Mouse (Mus musculus): ENCODE measurements around the gene Flt3l.
"Not testable (repeated sequence)": the region's sequence is repeated elsewhere in the genome, so short reads cannot be mapped to it uniquely, and the experiment has no call there.

Flt3l gene

GRCm38 (mm10) chr7:45163735-45164490 is 27.7 kb upstream of the Flt3l start, which contains the start of gene Slc17a7:
Gene Slc17a7 (plus strand): TSS chr7:45163949.
- peak; percentile 5; the same call in 1 of the 2 replicates for ATAC-seq (ENCODE audit: insufficient number of reproducible peaks, low FRiP score, low TSS enrichment)

- ATAC-seq (ENCODE audit: insufficient number of reproducible peaks, low FRiP score, low TSS enrichment): no peak
Observed at GRCm38 (mm10) chr7:45162996-45163615, 26.9 kb upstream of the Flt3l start.

- peak; percentile 1; the same call in 1 of the 2 replicates for ATAC-seq (ENCODE audit: insufficient number of reproducible peaks, low FRiP score, low TSS enrichment)
Observed at GRCm38 (mm10) chr7:45162551-45162950, 26.3 kb upstream of the Flt3l start.

GRCm38 (mm10) chr7:45161612-45162473 is 25.6 kb upstream of the Flt3l start:
- ATAC-seq (ENCODE audit: insufficient number of reproducible peaks, low FRiP score, low TSS enrichment): peak; percentile 79

GRCm38 (mm10) chr7:45160866-45161265 is 24.6 kb upstream of the Flt3l start:
- ATAC-seq (ENCODE audit: insufficient number of reproducible peaks, low FRiP score, low TSS enrichment): no peak

- ATAC-seq (ENCODE audit: insufficient number of reproducible peaks, low FRiP score, low TSS enrichment): no peak
Observed at GRCm38 (mm10) chr7:45160316-45160800, 24.1 kb upstream of the Flt3l start.

- ATAC-seq (ENCODE audit: insufficient number of reproducible peaks, low FRiP score, low TSS enrichment): no peak
Observed at GRCm38 (mm10) chr7:45158991-45159390, 22.8 kb upstream of the Flt3l start.

- ATAC-seq (ENCODE audit: insufficient number of reproducible peaks, low FRiP score, low TSS enrichment): no peak
Observed at GRCm38 (mm10) chr7:45157459-45157858, 21.2 kb upstream of the Flt3l start.

GRCm38 (mm10) chr7:45156206-45156605 is 20.0 kb upstream of the Flt3l start:
- ATAC-seq (ENCODE audit: insufficient number of reproducible peaks, low FRiP score, low TSS enrichment): no peak

GRCm38 (mm10) chr7:45155590-45155989 is 19.4 kb upstream of the Flt3l start:
- no peak for ATAC-seq (ENCODE audit: insufficient number of reproducible peaks, low FRiP score, low TSS enrichment)

- no peak for ATAC-seq (ENCODE audit: insufficient number of reproducible peaks, low FRiP score, low TSS enrichment)
Observed at GRCm38 (mm10) chr7:45154993-45155514, 18.8 kb upstream of the Flt3l start.

- ATAC-seq (ENCODE audit: insufficient number of reproducible peaks, low FRiP score, low TSS enrichment): peak; percentile 84
Observed at GRCm38 (mm10) chr7:45154096-45154992, 18.1 kb upstream of the Flt3l start, which contains the start of the genes Pih1d1 and Aldh16a1. Gene Pih1d1 (plus strand): TSS chr7:45154303. Gene Aldh16a1 (minus strand): TSS chr7:45154584.

- ATAC-seq (ENCODE audit: insufficient number of reproducible peaks, low FRiP score, low TSS enrichment): no peak
Observed at GRCm38 (mm10) chr7:45153586-45153985, 17.4 kb upstream of the Flt3l start.

- ATAC-seq (ENCODE audit: insufficient number of reproducible peaks, low FRiP score, low TSS enrichment): not testable (repeated sequence)
Observed at GRCm38 (mm10) chr7:45153052-45153451, 16.8 kb upstream of the Flt3l start.

GRCm38 (mm10) chr7:45151303-45151702 is 15.1 kb upstream of the Flt3l start:
- no peak for ATAC-seq (ENCODE audit: insufficient number of reproducible peaks, low FRiP score, low TSS enrichment)

- no peak for ATAC-seq (ENCODE audit: insufficient number of reproducible peaks, low FRiP score, low TSS enrichment)
Observed at GRCm38 (mm10) chr7:45150321-45150720, 14.1 kb upstream of the Flt3l start.

GRCm38 (mm10) chr7:45149545-45149944 is 13.3 kb upstream of the Flt3l start:
- no peak for ATAC-seq (ENCODE audit: insufficient number of reproducible peaks, low FRiP score, low TSS enrichment)

- no peak for ATAC-seq (ENCODE audit: insufficient number of reproducible peaks, low FRiP score, low TSS enrichment)
Observed at GRCm38 (mm10) chr7:45148534-45149098, 12.4 kb upstream of the Flt3l start.

GRCm38 (mm10) chr7:45147899-45148298 is 11.7 kb upstream of the Flt3l start:
- no peak for ATAC-seq (ENCODE audit: insufficient number of reproducible peaks, low FRiP score, low TSS enrichment)
